Mouse (Mus musculus): ENCODE measurements around the gene Phactr4. TPM values are rescaled to one million over a fixed set of nuclear protein-coding genes. Genes with fewer than 3 reads are reported as not detected.

Gene Phactr4
- polyA plus RNA-seq, 1 experiment, result 21.8 TPM

GRCm38 (mm10) chr4:132460225-132460624 lies 37.9 kb upstream of the Phactr4 start:
- H3K79me3 ChIP-seq (ENCODE audit: low read depth), result peaks cover 38% of the 10 kb centered on the region
- TF ChIP-seq FOSL1 (IDR thresholded peaks at IDR 0.05; ENCODE audit: insufficient read depth, low read length, poor library complexity, severe bottlenecking), result no peak
- no peak for TF ChIP-seq CTCF (IDR thresholded peaks at IDR 0.05; ENCODE audit: control insufficient read depth, insufficient read depth, insufficient read length)
- TF ChIP-seq MYOG (IDR thresholded peaks at IDR 0.05; ENCODE audit: control insufficient read depth, extremely low read depth, insufficient read length), result no peak
- no peak for TF ChIP-seq MAX (IDR thresholded peaks at IDR 0.05)
- TF ChIP-seq MYOD1 (IDR thresholded peaks at IDR 0.05; ENCODE audit: control insufficient read depth, insufficient read length, low read depth), result no peak
- TF ChIP-seq USF1 (IDR thresholded peaks at IDR 0.05; ENCODE audit: low read depth), result no peak
- TF ChIP-seq CEBPB (IDR thresholded peaks at IDR 0.05; ENCODE audit: low read depth), result no peak
- no peak overlapping the region for H3ac ChIP-seq (ENCODE audit: control insufficient read depth, insufficient read length, low read depth)
- H3K79me2 ChIP-seq (ENCODE audit: control insufficient read depth, insufficient read depth), result peaks cover 56% of the 10 kb centered on the region
- no peaks in the 10 kb centered on the region for H3K27me3 ChIP-seq (ENCODE audit: control insufficient read depth, insufficient read depth, insufficient read length)
- H3K36me3 ChIP-seq (ENCODE audit: control insufficient read depth, insufficient read depth), result peaks cover 59% of the 10 kb centered on the region
- H3K4me3 ChIP-seq (ENCODE audit: insufficient read depth, poor library complexity, severe bottlenecking), result no peak overlapping the region

GRCm38 (mm10) chr4:132455561-132455960 lies 33.3 kb upstream of the Phactr4 start:
- peaks cover 24% of the 10 kb centered on the region for H3K79me2 ChIP-seq (ENCODE audit: control insufficient read depth, insufficient read depth)
- no peaks in the 10 kb centered on the region for H3K27me3 ChIP-seq (ENCODE audit: control insufficient read depth, insufficient read depth, insufficient read length)
- TF ChIP-seq MYOG (IDR thresholded peaks at IDR 0.05; ENCODE audit: control insufficient read depth, extremely low read depth, insufficient read length) (no peak), MYOD1 (IDR thresholded peaks at IDR 0.05; ENCODE audit: control insufficient read depth, insufficient read length, low read depth) (no peak), CEBPB (IDR thresholded peaks at IDR 0.05; ENCODE audit: low read depth) (peak; percentile 17), FOSL1 (IDR thresholded peaks at IDR 0.05; ENCODE audit: insufficient read depth, low read length, poor library complexity, severe bottlenecking) (no peak)
- H3ac ChIP-seq (ENCODE audit: control insufficient read depth, insufficient read length, low read depth), result no peak overlapping the region
- H3K36me3 ChIP-seq (ENCODE audit: control insufficient read depth, insufficient read depth), result peaks cover 41% of the 10 kb centered on the region
- no peak overlapping the region for H3K4me3 ChIP-seq (ENCODE audit: insufficient read depth, poor library complexity, severe bottlenecking)
- peaks cover 10% of the 10 kb centered on the region for H3K79me3 ChIP-seq (ENCODE audit: low read depth)

- no peak overlapping the region for H3ac ChIP-seq (ENCODE audit: control insufficient read depth, insufficient read length, low read depth)
- peaks cover 37% of the 10 kb centered on the region for H3K36me3 ChIP-seq (ENCODE audit: control insufficient read depth, insufficient read depth)
- H3K79me2 ChIP-seq (ENCODE audit: control insufficient read depth, insufficient read depth), result peaks cover 20% of the 10 kb centered on the region
- no peak overlapping the region for H3K4me3 ChIP-seq (ENCODE audit: insufficient read depth, poor library complexity, severe bottlenecking)
- peaks cover 6% of the 10 kb centered on the region for H3K79me3 ChIP-seq (ENCODE audit: low read depth)
- TF ChIP-seq USF1 (IDR thresholded peaks at IDR 0.05; ENCODE audit: low read depth) (no peak), CTCF (IDR thresholded peaks at IDR 0.05; ENCODE audit: control insufficient read depth, insufficient read depth, insufficient read length) (no peak), MYOD1 (IDR thresholded peaks at IDR 0.05; ENCODE audit: control insufficient read depth, insufficient read length, low read depth) (no peak), FOSL1 (IDR thresholded peaks at IDR 0.05; ENCODE audit: insufficient read depth, low read length, poor library complexity, severe bottlenecking) (no peak), MAX (IDR thresholded peaks at IDR 0.05) (no peak), MYOG (IDR thresholded peaks at IDR 0.05; ENCODE audit: control insufficient read depth, extremely low read depth, insufficient read length) (no peak), CEBPB (IDR thresholded peaks at IDR 0.05; ENCODE audit: low read depth) (no peak)
- no peaks in the 10 kb centered on the region for H3K27me3 ChIP-seq (ENCODE audit: control insufficient read depth, insufficient read depth, insufficient read length)
Measured at GRCm38 (mm10) chr4:132455146-132455545, 32.9 kb upstream of the Phactr4 start.

GRCm38 (mm10) chr4:132454216-132454615 lies 31.9 kb upstream of the Phactr4 start:
- Histone ChIP-seq H3K4me3 (ENCODE audit: insufficient read depth, poor library complexity, severe bottlenecking) (no peak overlapping the region), H3K27me3 (ENCODE audit: control insufficient read depth, insufficient read depth, insufficient read length) (no peaks in the 10 kb centered on the region), H3K36me3 (ENCODE audit: control insufficient read depth, insufficient read depth) (peaks cover 27% of the 10 kb centered on the region), H3ac (ENCODE audit: control insufficient read depth, insufficient read length, low read depth) (no peak overlapping the region), H3K79me3 (ENCODE audit: low read depth) (peaks cover 4% of the 10 kb centered on the region), H3K79me2 (ENCODE audit: control insufficient read depth, insufficient read depth) (peaks cover 11% of the 10 kb centered on the region)
- TF ChIP-seq USF1 (IDR thresholded peaks at IDR 0.05; ENCODE audit: low read depth), result no peak
- no peak for TF ChIP-seq MAX (IDR thresholded peaks at IDR 0.05)
- no peak for TF ChIP-seq FOSL1 (IDR thresholded peaks at IDR 0.05; ENCODE audit: insufficient read depth, low read length, poor library complexity, severe bottlenecking)
- TF ChIP-seq MYOG (IDR thresholded peaks at IDR 0.05; ENCODE audit: control insufficient read depth, extremely low read depth, insufficient read length), result no peak
- no peak for TF ChIP-seq CEBPB (IDR thresholded peaks at IDR 0.05; ENCODE audit: low read depth)
- TF ChIP-seq MYOD1 (IDR thresholded peaks at IDR 0.05; ENCODE audit: control insufficient read depth, insufficient read length, low read depth), result no peak
- no peak for TF ChIP-seq CTCF (IDR thresholded peaks at IDR 0.05; ENCODE audit: control insufficient read depth, insufficient read depth, insufficient read length)

GRCm38 (mm10) chr4:132449778-132450177 lies 27.5 kb upstream of the Phactr4 start:
- Histone ChIP-seq H3K79me3 (ENCODE audit: low read depth) (no peaks in the 10 kb centered on the region), H3ac (ENCODE audit: control insufficient read depth, insufficient read length, low read depth) (no peak overlapping the region), H3K79me2 (ENCODE audit: control insufficient read depth, insufficient read depth) (no peaks in the 10 kb centered on the region), H3K27me3 (ENCODE audit: control insufficient read depth, insufficient read depth, insufficient read length) (no peaks in the 10 kb centered on the region), H3K36me3 (ENCODE audit: control insufficient read depth, insufficient read depth) (no peaks in the 10 kb centered on the region), H3K4me3 (ENCODE audit: insufficient read depth, poor library complexity, severe bottlenecking) (no peak overlapping the region)
- TF ChIP-seq MAX (IDR thresholded peaks at IDR 0.05) (no peak), CTCF (IDR thresholded peaks at IDR 0.05; ENCODE audit: control insufficient read depth, insufficient read depth, insufficient read length) (no peak), MYOG (IDR thresholded peaks at IDR 0.05; ENCODE audit: control insufficient read depth, extremely low read depth, insufficient read length) (no peak), USF1 (IDR thresholded peaks at IDR 0.05; ENCODE audit: low read depth) (no peak), FOSL1 (IDR thresholded peaks at IDR 0.05; ENCODE audit: insufficient read depth, low read length, poor library complexity, severe bottlenecking) (no peak), MYOD1 (IDR thresholded peaks at IDR 0.05; ENCODE audit: control insufficient read depth, insufficient read length, low read depth) (no peak), CEBPB (IDR thresholded peaks at IDR 0.05; ENCODE audit: low read depth) (no peak)

- H3K36me3 ChIP-seq (ENCODE audit: control insufficient read depth, insufficient read depth), result no peaks in the 10 kb centered on the region
- TF ChIP-seq MYOD1 (IDR thresholded peaks at IDR 0.05; ENCODE audit: control insufficient read depth, insufficient read length, low read depth) (peak; percentile 54), USF1 (IDR thresholded peaks at IDR 0.05; ENCODE audit: low read depth) (no peak), MYOG (IDR thresholded peaks at IDR 0.05; ENCODE audit: control insufficient read depth, extremely low read depth, insufficient read length) (no peak), CEBPB (IDR thresholded peaks at IDR 0.05; ENCODE audit: low read depth) (no peak), CTCF (IDR thresholded peaks at IDR 0.05; ENCODE audit: control insufficient read depth, insufficient read depth, insufficient read length) (no peak), FOSL1 (IDR thresholded peaks at IDR 0.05; ENCODE audit: insufficient read depth, low read length, poor library complexity, severe bottlenecking) (peak; percentile 53), MAX (IDR thresholded peaks at IDR 0.05) (no peak)
- no peaks in the 10 kb centered on the region for H3K79me2 ChIP-seq (ENCODE audit: control insufficient read depth, insufficient read depth)
- peak overlapping the region; percentile 3 for H3ac ChIP-seq (ENCODE audit: control insufficient read depth, insufficient read length, low read depth)
- no peaks in the 10 kb centered on the region for H3K27me3 ChIP-seq (ENCODE audit: control insufficient read depth, insufficient read depth, insufficient read length)
- H3K79me3 ChIP-seq (ENCODE audit: low read depth), result no peaks in the 10 kb centered on the region
- no peak overlapping the region for H3K4me3 ChIP-seq (ENCODE audit: insufficient read depth, poor library complexity, severe bottlenecking)
Measured at GRCm38 (mm10) chr4:132446105-132446504, 23.8 kb upstream of the Phactr4 start.
